Mouse (Mus musculus): ENCODE data around the gene Sis.

Sis gene

GRCm38 (mm10) chr3:72967675-72968074, at the start of gene Sis:
Gene Sis, minus strand, starts transcription at chr3:72967863.
- DNase-seq (ENCODE audit: low read depth, low spot score) = no peak

- DNase-seq (ENCODE audit: low read depth, low spot score) = no peak
Measured at GRCm38 (mm10) chr3:73006045-73006444, 38.4 kb upstream of the Sis start.

GRCm38 (mm10) chr3:73002933-73003696, 35.5 kb upstream of the Sis start:
- DNase-seq (ENCODE audit: low read depth, low spot score) = no peak

- no peak for DNase-seq (ENCODE audit: low read depth, low spot score)
Measured at GRCm38 (mm10) chr3:72997517-72997916, 29.9 kb upstream of the Sis start.

DNA sequence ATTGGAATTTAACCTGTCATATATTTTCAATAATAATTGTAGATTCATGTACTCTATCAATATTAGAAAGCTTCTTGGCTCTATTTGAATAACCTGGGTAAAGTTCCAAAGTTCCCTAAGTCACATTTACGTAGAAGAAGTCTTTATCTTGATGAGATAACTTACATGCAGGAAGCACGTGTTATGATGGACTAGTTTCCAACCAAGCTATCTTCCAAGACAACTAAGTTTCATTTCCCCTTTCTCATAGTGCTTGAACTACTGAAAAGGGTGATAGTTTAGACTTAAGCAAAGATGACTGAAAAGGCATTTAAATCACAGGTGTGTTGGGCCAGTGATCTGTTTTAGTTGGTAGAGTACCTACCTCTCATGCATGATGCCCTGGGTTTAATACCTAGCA, 23.3 kb upstream of the Sis start:
- DNase-seq (ENCODE audit: low read depth, low spot score) = no peak

GRCm38 (mm10) chr3:72976602-72977001, 8.9 kb upstream of the Sis start:
- DNase-seq (ENCODE audit: low read depth, low spot score) = no peak

GRCm38 (mm10) chr3:72918919-72919526, 48.6 kb downstream of the Sis start:
- no peak for DNase-seq (ENCODE audit: low read depth, low spot score)

DNA sequence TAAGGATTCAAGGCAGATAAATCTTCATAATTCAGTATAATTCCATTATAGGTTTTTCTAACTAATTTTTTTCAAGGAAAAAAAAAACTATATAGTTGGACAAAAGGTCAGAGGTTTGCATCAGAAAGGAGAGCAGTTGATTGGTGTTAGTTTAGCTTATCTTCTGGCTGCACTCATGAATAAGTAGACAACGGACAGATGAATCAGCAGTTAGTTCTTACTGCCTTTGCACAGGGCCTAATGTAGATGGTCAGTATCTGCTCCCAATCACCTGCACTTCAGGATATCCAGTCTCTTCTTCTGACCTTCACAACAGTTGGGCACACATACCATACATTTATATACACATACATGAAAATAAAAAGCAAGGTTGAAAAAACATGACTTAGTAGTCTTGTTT, 85.2 kb downstream of the Sis start:
- DNase-seq (ENCODE audit: low read depth, low spot score) = no peak

GRCm38 (mm10) chr3:72868141-72868540, 99.5 kb downstream of the Sis start:
- no peak for DNase-seq (ENCODE audit: low read depth, low spot score)

- no peak for DNase-seq (ENCODE audit: low read depth, low spot score)
Measured at GRCm38 (mm10) chr3:72858738-72859137, 108.9 kb downstream of the Sis start.

- DNase-seq (ENCODE audit: low read depth, low spot score) = no peak
Measured at GRCm38 (mm10) chr3:72855405-72855804, 112.3 kb downstream of the Sis start.

DNA sequence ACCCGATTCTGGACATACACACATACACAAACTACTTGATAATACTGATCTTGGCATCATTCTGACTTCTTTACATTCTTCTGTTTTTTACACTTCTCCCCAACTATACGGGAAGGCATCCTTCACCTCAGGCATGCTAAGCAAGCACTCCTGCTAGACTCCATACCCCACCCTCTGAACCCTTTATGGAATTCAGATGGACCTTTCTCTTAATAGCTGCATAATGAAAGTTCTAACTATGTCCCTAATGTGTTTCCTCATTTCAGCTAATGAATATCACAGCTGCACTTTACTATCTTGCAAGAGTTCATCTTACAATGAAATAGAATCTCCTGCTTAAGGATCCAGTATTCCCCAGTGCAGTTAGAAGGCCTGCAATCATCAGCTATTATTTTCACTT, 127.0 kb downstream of the Sis start:
- DNase-seq (ENCODE audit: low read depth, low spot score) = no peak
